Mouse (Mus musculus): ENCODE data around the gene Mcur1.

DNA sequence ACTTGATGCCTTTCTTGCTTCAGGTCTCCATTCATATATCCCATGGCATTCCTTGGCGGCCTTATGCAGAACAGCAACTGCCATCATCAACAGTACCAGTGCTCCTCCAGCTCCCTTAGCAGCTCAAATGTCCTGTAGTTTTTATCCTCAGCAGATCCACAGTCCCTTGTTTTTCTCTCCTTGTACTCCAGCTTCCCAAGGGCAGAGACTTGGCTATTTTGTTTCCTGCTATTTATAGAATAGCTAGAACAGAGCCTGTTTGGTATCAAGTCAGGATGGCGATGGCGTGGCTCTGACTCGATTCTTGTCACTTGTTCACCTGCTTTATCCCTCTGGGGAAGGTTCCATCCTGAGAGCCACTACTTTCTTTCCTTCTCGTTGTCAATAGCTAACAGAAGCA, 38.1 kb downstream of the Mcur1 start:
- TF ChIP-seq CTCF (IDR thresholded peaks at IDR 0.05; ENCODE audit: low read depth, low read length): no peak
- TF ChIP-seq POLR2A (IDR thresholded peaks at IDR 0.05; ENCODE audit: extremely low read depth, insufficient read depth, low read length): no peak
